Mouse (Mus musculus): Measurements from ENCODE around the gene Cdipt. TPM values are rescaled to one million over a fixed set of nuclear protein-coding genes. Genes with fewer than 3 reads are reported as not detected.

The Cdipt gene
- total and polyA plus RNA-seq, 2 experiments from 2014 or later, result 146 to 240 TPM

- Histone ChIP-seq H3K9me3 (ENCODE audit: low read length) (no peaks in the 10 kb centered on the region), H3K27me3 (ENCODE audit: insufficient read depth, low read length) (no peaks in the 10 kb centered on the region), H3K4me1 (ENCODE audit: insufficient read depth, low read length) (peaks cover 56% of the 10 kb centered on the region), H3K4me2 (ENCODE audit: low read depth, low read length) (peak overlapping the region; percentile 85), H3K36me3 (ENCODE audit: insufficient read depth, low read length) (peaks cover 25% of the 10 kb centered on the region), H3K4me3 (ENCODE audit: low read length) (peak overlapping the region; percentile 59), H3K27ac (peak overlapping the region; percentile 86; the same call in 1 of the 2 replicates), H3K9ac (replicated peaks; ENCODE audit: low read length) (peak overlapping the region; percentile 81)
- ATAC-seq (no peak), DNase-seq (ENCODE audit: low spot score) (peak; percentile 4)
- 45% methylated on average over 3 of the region's 3 CpGs for WGBS
- TF ChIP-seq CTCF (IDR thresholded peaks at IDR 0.05; ENCODE audit: low read depth), result no peak
Measured at GRCm38 (mm10) chr7:127020031-127020430, 44.3 kb downstream of the Cdipt start.

DNA sequence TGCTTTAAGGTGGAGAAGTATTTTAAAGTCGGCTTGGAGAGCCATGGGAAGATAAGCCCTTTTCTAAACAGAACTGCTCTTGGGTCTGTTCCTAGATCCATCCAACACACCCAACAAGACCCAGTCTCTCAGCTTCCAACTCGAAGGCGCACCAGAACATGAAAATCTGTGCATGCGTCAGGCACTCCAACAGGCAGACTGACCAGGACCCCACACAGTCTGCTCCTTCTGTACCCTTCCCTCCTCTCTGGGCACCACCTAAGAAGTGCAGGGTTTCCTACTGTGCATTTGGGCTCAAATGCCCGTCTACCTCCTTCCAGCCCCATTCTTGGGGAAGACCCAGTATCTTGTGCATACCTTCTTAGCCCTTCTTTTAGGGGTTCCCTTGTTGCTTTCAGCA lies 44.8 kb downstream of the Cdipt start:
- Histone ChIP-seq H3K27me3 (ENCODE audit: insufficient read depth, low read length) (no peaks in the 10 kb centered on the region), H3K4me2 (ENCODE audit: low read depth, low read length) (peak overlapping the region; percentile 85), H3K4me3 (ENCODE audit: low read length) (peak overlapping the region; percentile 59), H3K27ac (peak overlapping the region; percentile 86), H3K36me3 (ENCODE audit: insufficient read depth, low read length) (peaks cover 20% of the 10 kb centered on the region), H3K4me1 (ENCODE audit: insufficient read depth, low read length) (peaks cover 54% of the 10 kb centered on the region), H3K9me3 (ENCODE audit: low read length) (no peaks in the 10 kb centered on the region), H3K9ac (replicated peaks; ENCODE audit: low read length) (peak overlapping the region; percentile 81)
- DNase-seq (ENCODE audit: low spot score) (no peak), ATAC-seq (no peak)
- no peak for TF ChIP-seq CTCF (IDR thresholded peaks at IDR 0.05; ENCODE audit: low read depth)
- 11% methylated on average over 5 of the region's 5 CpGs for WGBS

- H3K9ac ChIP-seq (replicated peaks; ENCODE audit: low read length), result peak within 1 kb of the TSS; percentile 81
Measured at GRCm38 (mm10) chr7:127020901-127021562, 45.3 kb downstream of the Cdipt start, which contains the start of the genes Gm42742 and Prrt2. Gm42742 (minus strand) TSS chr7:127021097. Prrt2 (minus strand) TSS chr7:127021211.

DNA sequence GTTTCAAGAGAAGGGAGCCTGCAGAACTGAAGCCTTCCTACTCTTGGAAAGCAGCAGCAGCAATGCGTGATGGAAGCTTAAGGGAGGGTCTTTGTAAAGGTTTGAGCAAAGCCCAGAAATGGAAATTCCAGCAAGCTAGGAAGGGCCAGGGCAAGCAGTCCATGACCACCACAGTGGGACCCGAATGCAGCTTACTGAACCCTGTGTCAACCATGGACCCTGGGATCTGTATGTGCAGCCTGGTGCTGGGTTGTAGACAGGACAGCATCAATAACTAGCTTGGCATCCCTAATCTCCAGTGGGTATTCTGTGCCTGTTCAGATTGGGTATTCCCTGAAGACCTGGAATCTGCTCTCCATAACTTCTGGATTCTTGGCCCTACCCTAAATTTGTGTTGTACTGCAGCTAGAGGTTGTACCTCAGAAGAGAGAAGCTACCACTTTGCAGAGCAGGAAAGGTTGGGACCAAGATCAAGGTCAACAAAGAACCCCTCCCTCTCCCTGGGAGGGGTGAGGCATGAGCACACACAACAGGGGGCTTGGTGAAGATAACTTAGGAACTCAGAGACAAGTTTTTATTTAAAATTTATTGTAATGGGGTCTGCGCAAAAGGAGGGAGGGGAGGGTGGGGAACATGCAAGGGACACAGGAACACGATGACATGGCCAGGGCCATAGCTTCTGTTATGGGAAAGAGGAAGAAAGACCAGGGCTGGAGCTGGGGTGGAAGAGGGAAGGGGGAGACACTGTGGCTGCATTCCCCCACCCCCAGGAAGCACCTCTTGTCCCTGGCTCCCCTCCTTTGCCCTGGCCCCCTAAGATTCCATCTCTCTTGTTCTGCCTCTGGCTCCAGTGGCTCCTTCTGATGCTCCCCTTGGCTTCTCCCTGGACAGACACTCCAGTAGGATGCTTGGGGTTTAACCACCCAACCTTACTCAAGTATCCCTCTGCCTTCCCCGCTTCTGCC lies 46.1 kb downstream of the Cdipt start:
- DNase-seq (ENCODE audit: low spot score) (no peak), ATAC-seq (no peak)
- Histone ChIP-seq H3K9me3 (ENCODE audit: low read length) (no peaks in the 10 kb centered on the region), H3K9ac (replicated peaks; ENCODE audit: low read length) (peak overlapping the region; percentile 81), H3K36me3 (ENCODE audit: insufficient read depth, low read length) (peaks cover 19% of the 10 kb centered on the region; the same call in 1 of the 2 replicates), H3K4me2 (ENCODE audit: low read depth, low read length) (peak overlapping the region; percentile 85), H3K4me1 (ENCODE audit: insufficient read depth, low read length) (peaks cover 47% of the 10 kb centered on the region), H3K4me3 (ENCODE audit: low read length) (peak overlapping the region; percentile 59), H3K27ac (peak overlapping the region; percentile 86), H3K27me3 (ENCODE audit: insufficient read depth, low read length) (no peaks in the 10 kb centered on the region)
- TF ChIP-seq CTCF (IDR thresholded peaks at IDR 0.05; ENCODE audit: low read depth), result no peak
- WGBS, result 28% methylated on average over 5 of the region's 5 CpGs

More at GRCm38 (mm10) chr7:127020901-127021562, 45.3 kb downstream of the Cdipt start, which contains the start of the genes Gm42742 and Prrt2:
- Histone ChIP-seq H3K27me3 (ENCODE audit: insufficient read depth, low read length) (no peaks in the 10 kb centered on the region), H3K4me3 (ENCODE audit: low read length) (peak within 1 kb of the TSS; percentile 59), H3K27ac (peak within 1 kb of the TSS; percentile 86), H3K4me1 (ENCODE audit: insufficient read depth, low read length) (peaks cover 48% of the 10 kb centered on the region), H3K4me2 (ENCODE audit: low read depth, low read length) (peak within 1 kb of the TSS; percentile 85), H3K36me3 (ENCODE audit: insufficient read depth, low read length) (peaks cover 19% of the 10 kb centered on the region; the same call in 1 of the 2 replicates), H3K9me3 (ENCODE audit: low read length) (no peaks in the 10 kb centered on the region)
- no peak for TF ChIP-seq CTCF (IDR thresholded peaks at IDR 0.05; ENCODE audit: low read depth)
- ATAC-seq, result peak; percentile 13
- DNase-seq (ENCODE audit: low spot score), result peak; percentile 79
- WGBS, result 2% methylated on average over 36 of the region's 37 CpGs

GRCm38 (mm10) chr7:127022528-127023271 lies 47.0 kb downstream of the Cdipt start:
- H3K9me3 ChIP-seq (ENCODE audit: low read length), result no peaks in the 10 kb centered on the region
- H3K27me3 ChIP-seq (ENCODE audit: insufficient read depth, low read length), result no peaks in the 10 kb centered on the region
- whole genome bisulfite sequencing, result 58% methylated on average over 7 of the region's 7 CpGs
- H3K4me3 ChIP-seq (ENCODE audit: low read length), result no peak overlapping the region
- ATAC-seq, result no peak
- TF ChIP-seq CTCF (IDR thresholded peaks at IDR 0.05; ENCODE audit: low read depth), result no peak
- peak overlapping the region; percentile 87 for H3K4me2 ChIP-seq (ENCODE audit: low read depth, low read length)
- no peak for DNase-seq (ENCODE audit: low spot score)
- H3K27ac ChIP-seq, result 0 out of 2 replicates have a peak overlapping the region, but pooled peaks have one; percentile 32
- H3K36me3 ChIP-seq (ENCODE audit: insufficient read depth, low read length), result peaks cover 19% of the 10 kb centered on the region; the same call in 1 of the 2 replicates
- peak overlapping the region; percentile 99; the same call in 1 of the 2 replicates for H3K9ac ChIP-seq (replicated peaks; ENCODE audit: low read length)
- H3K4me1 ChIP-seq (ENCODE audit: insufficient read depth, low read length), result peaks cover 47% of the 10 kb centered on the region

DNA sequence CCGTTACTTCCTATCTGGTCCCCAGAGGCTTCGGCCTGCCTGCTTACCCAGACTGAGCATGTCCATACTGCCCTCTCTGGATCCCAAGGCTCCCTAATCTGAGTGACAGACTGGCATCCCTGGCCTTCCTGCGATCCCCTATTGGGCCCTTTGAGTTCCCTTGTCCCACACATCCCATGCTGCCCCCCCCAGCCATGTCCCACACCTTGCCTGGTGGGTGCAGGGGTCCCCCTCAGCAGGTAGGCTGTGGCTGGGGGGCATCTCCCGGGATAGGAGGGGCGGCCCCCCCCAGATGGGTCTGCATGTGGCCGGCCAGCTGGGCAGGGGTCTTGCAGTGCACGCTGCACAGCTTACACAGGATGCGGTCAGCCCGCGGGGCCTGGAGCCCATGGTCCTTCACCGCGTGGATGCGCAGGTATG lies 47.6 kb downstream of the Cdipt start:
- DNase-seq (ENCODE audit: low spot score) (peak; percentile 24), ATAC-seq (no peak)
- Histone ChIP-seq H3K9ac (replicated peaks; ENCODE audit: low read length) (peak overlapping the region; percentile 99), H3K4me3 (ENCODE audit: low read length) (peak overlapping the region; percentile 88), H3K9me3 (ENCODE audit: low read length) (no peaks in the 10 kb centered on the region), H3K4me2 (ENCODE audit: low read depth, low read length) (peak overlapping the region; percentile 87), H3K27ac (peak overlapping the region; percentile 32; the same call in 1 of the 2 replicates), H3K27me3 (ENCODE audit: insufficient read depth, low read length) (no peaks in the 10 kb centered on the region), H3K36me3 (ENCODE audit: insufficient read depth, low read length) (peaks cover 19% of the 10 kb centered on the region; the same call in 1 of the 2 replicates), H3K4me1 (ENCODE audit: insufficient read depth, low read length) (peaks cover 47% of the 10 kb centered on the region)
- WGBS, result 58% methylated on average over 13 of the region's 13 CpGs
- TF ChIP-seq CTCF (IDR thresholded peaks at IDR 0.05; ENCODE audit: low read depth), result no peak

Data from hindbrain, postnatal 0 days (tissue).